Mouse (Mus musculus): ENCODE data around the gene Lancl2. TPM values are rescaled to one million over a fixed set of nuclear protein-coding genes. Genes with fewer than 3 reads are reported as not detected.

Lancl2 gene
- total RNA-seq, 2 experiments from 2014 or later, result 114 to 127 TPM

GRCm38 (mm10) chr6:57765095-57765878 is 62.9 kb downstream of the Lancl2 start:
- DNase-seq (ENCODE audit: low spot score in 2 of 2), result no peak
- intact Hi-C loops (cut with DNase I), result no loop called here

- intact Hi-C loops (cut with DNase I), result no loop called here
- DNase-seq (ENCODE audit: low spot score in 2 of 2), result no peak
Measured at GRCm38 (mm10) chr6:57766287-57766686, 63.9 kb downstream of the Lancl2 start.

- no peak for DNase-seq (ENCODE audit: low spot score in 2 of 2)
- intact Hi-C loops (cut with DNase I), result no loop called here
Measured at GRCm38 (mm10) chr6:57767112-57767868, 65.0 kb downstream of the Lancl2 start.

GRCm38 (mm10) chr6:57768948-57769525 is 66.7 kb downstream of the Lancl2 start:
- no peak for DNase-seq (ENCODE audit: low spot score in 2 of 2)
- intact Hi-C loops (cut with DNase I), result no loop called here

GRCm38 (mm10) chr6:57770467-57771190 is 68.3 kb downstream of the Lancl2 start:
- intact Hi-C loops (cut with DNase I), result no loop called here
- no peak for DNase-seq (ENCODE audit: low spot score in 2 of 2)

- intact Hi-C loops (cut with DNase I), result no loop called here
- DNase-seq (ENCODE audit: low spot score in 2 of 2), result no peak
Measured at GRCm38 (mm10) chr6:57773792-57774191, 71.5 kb downstream of the Lancl2 start.

- DNase-seq (ENCODE audit: low spot score in 2 of 2), result no peak
- intact Hi-C loops (cut with DNase I), result no loop called here
Measured at GRCm38 (mm10) chr6:57780359-57780758, 78.0 kb downstream of the Lancl2 start.

- no peak for DNase-seq (ENCODE audit: low spot score in 2 of 2)
Measured at GRCm38 (mm10) chr6:57782658-57783057, 80.3 kb downstream of the Lancl2 start.

GRCm38 (mm10) chr6:57784251-57784650 is 81.9 kb downstream of the Lancl2 start:
- intact Hi-C loops (cut with DNase I), result no loop called here
- no peak for DNase-seq (ENCODE audit: low spot score in 2 of 2)

More at GRCm38 (mm10) chr6:57782658-57783057, 80.3 kb downstream of the Lancl2 start:
- intact Hi-C loops (cut with DNase I), result no loop called here

- intact Hi-C loops (cut with DNase I), result no loop called here
- no peak for DNase-seq (ENCODE audit: low spot score in 2 of 2)
Measured at GRCm38 (mm10) chr6:57787376-57787775, 85.0 kb downstream of the Lancl2 start.

Other genes with a start within 250 kb of the Lancl2 start
- 10 to 100 TPM; 74.7 to 77.6 TPM for gene Ppm1k, start 167.1 kb upstream of the Lancl2 start, total RNA-seq (2021)
- 10 to 100 TPM in 1 of 2 experiments, 1 to 10 TPM in 1; 7.9 to 13.6 TPM for gene Herc6, start 121.5 kb upstream of the Lancl2 start, total RNA-seq (2021)
- 1 to 10 TPM; 8.9 to 9.2 TPM for gene Pyurf, start 10.5 kb upstream of the Lancl2 start, total RNA-seq (2021)
- gene Vopp1, start 122.6 kb downstream of the Lancl2 start, total RNA-seq (2021), result 100 to 1,000 TPM; 131 to 139 TPM
- not detected for gene Vmn1r21, start 147.8 kb downstream of the Lancl2 start, total RNA-seq (2021)
- gene Vmn1r22, start 205.5 kb downstream of the Lancl2 start, total RNA-seq (2021), result not detected
- not detected for gene Vmn1r23, start 224.3 kb downstream of the Lancl2 start, total RNA-seq (2021)